Mouse (Mus musculus) stomach, embryonic 14.5 days (tissue): ENCODE results near the gene Plekha1. TPM values are rescaled to one million over a fixed set of nuclear protein-coding genes. Genes with fewer than 3 reads are reported as not detected.
A peak's percentile ranks its signal among the peaks of the same experiment; 100 is the strongest.

Experiments used
- ATAC-seq: fragments of 200-750 bp; cut with Nextera tagmentation; 2 replicates; pipeline ENCODE4 v1.8.0; 2017; ENCODE audit warnings: low read depth, moderate TSS enrichment; ENCODE audit not compliant: insufficient number of reproducible peaks, insufficient read depth, low FRiP score
- H3K27ac ChIP-seq: fragments of 300-500 bp; sonication (generic); 2 replicates; pipeline ENCODE4 v1.5.1; 2014; ENCODE audit warnings: mild to moderate bottlenecking, low read length, moderate library complexity, mixed read lengths
- H3K27me3 ChIP-seq: fragments of 300-500 bp; sonication (generic); 2 replicates; pipeline ENCODE4 v1.6.1; 2014; ENCODE audit warnings: low read length, control low read depth, mixed read lengths; ENCODE audit not compliant: control insufficient read depth, insufficient read depth
- H3K36me3 ChIP-seq: fragments of 300-500 bp; sonication (generic); 2 replicates; pipeline ENCODE4 v1.6.1; 2014; ENCODE audit warnings: mild to moderate bottlenecking, control low read depth, low read length, moderate library complexity, mixed read lengths; ENCODE audit not compliant: control insufficient read depth, insufficient read depth
- H3K4me1 ChIP-seq: fragments of 300-500 bp; sonication (generic); 2 replicates; pipeline ENCODE4 v1.6.1; 2014; ENCODE audit warnings: low read length, control low read depth, mixed read lengths; ENCODE audit not compliant: control insufficient read depth, insufficient read depth
- H3K4me2 ChIP-seq: fragments of 300-500 bp; sonication (generic); replicated peaks from 2 replicates; pipeline ENCODE4 v1.6.1; 2014; ENCODE audit warnings: low read depth, low read length, control low read depth
- H3K4me3 ChIP-seq: fragments of 300-500 bp; sonication (generic); 2 replicates; pipeline ENCODE4 v1.5.1; 2014; ENCODE audit warnings: low read depth, low read length, control low read depth
- H3K9ac ChIP-seq: fragments of 300-500 bp; sonication (generic); replicated peaks from 2 replicates; pipeline ENCODE4 v1.6.1; 2014; ENCODE audit warnings: low read depth, mild to moderate bottlenecking, control low read depth, low read length, moderate library complexity, mixed read lengths
- H3K9me3 ChIP-seq: fragments of 300-500 bp; sonication (generic); 2 replicates; pipeline ENCODE4 v1.6.1; 2016; ENCODE audit warnings: low read depth, low read length, control low read depth; ENCODE audit not compliant: control insufficient read depth
- WGBS: fragments of 180-500 bp; shearing (Covaris S2); extraction: QIAGEN DNeasy Blood & Tissue Kit; methylation state at CpG from one replicate; pipeline ENCODE4 v1.1.7; 2014; 5-methylcytosine and 5-hydroxymethylcytosine counted together
- polyA plus RNA-seq: library from polyadenylated mRNA; unstranded; fragments of >200 nt; fragmentation: Nextera tagmentation; extraction: Ambion mirVana; gene quantifications from 2 replicates; pipeline ENCODE4 v1.2.1, GENCODE M21; 2014

Plekha1 gene
- polyA plus RNA-seq, 1 experiment from 2014 or later: 47.1 TPM

DNA sequence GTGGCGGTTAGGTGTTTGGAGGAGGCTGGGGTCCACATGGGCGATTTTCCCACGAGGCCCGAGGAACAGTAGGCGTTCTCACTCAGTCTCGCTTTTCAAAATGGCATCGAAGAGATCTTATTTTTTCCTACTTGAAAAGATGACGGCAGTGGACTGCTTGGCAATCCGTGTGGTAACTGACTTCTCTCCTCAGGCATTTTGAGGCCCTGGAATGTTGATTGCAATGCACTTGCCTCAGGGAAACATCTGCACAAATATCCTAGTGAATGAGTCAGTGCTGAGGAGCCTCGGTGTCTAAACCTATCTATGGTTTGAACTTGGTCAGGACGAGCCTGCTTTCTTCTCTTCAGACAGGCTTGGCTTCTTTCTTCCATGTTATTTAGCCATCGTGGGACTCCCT, 80.7 kb downstream of the Plekha1 start:
- H3K4me3 ChIP-seq: no peak overlapping the region
- no peaks in the 10 kb centered on the region for H3K9me3 ChIP-seq
- 86% methylated on average over 12 of the region's 12 CpGs for WGBS
- no peaks in the 10 kb centered on the region for H3K36me3 ChIP-seq
- H3K4me2 ChIP-seq: no peak overlapping the region
- 0 out of 2 replicates have a peak, but pooled peaks cover 5% of the 10 kb centered on the region for H3K4me1 ChIP-seq
- no peak for ATAC-seq
- H3K9ac ChIP-seq: no peak overlapping the region
- no peak overlapping the region for H3K27ac ChIP-seq
- H3K27me3 ChIP-seq: no peaks in the 10 kb centered on the region

DNA sequence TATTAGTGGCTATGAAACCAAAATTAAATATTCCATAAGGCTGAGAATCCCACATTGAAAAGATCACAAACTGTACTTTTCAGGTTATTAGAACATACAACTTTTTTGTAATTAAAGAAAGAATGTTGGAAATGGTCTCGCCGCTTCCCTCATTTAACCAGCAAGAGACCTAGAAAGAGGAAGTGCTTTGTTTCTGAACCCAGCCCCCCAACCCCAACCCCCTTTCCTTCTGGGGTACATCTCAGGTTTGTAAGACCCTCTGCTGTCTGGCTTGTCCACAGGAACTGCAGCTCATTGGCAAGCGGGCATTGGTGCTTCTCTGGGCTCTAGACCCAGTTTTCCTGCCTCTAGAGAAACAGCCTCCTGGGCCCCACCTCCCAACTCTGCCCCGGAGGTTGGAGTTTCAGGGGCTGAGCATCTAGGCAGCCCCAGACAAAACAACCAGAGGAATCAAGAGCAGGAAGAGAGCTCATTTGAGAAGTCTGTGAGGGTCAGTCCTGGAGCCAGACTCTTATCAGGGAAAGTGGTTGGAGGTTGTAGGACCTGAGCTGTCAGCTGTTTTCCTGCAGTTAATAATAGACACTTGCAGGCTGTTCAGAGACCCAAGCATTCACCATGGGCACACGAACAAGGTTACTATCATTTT, 83.1 kb downstream of the Plekha1 start:
- Histone ChIP-seq H3K4me1 (0 out of 2 replicates have a peak, but pooled peaks cover 5% of the 10 kb centered on the region), H3K9me3 (no peaks in the 10 kb centered on the region), H3K4me2 (no peak overlapping the region), H3K9ac (no peak overlapping the region), H3K27me3 (no peaks in the 10 kb centered on the region), H3K36me3 (no peaks in the 10 kb centered on the region), H3K27ac (no peak overlapping the region), H3K4me3 (no peak overlapping the region)
- ATAC-seq: no peak
- 53% methylated on average over 5 of the region's 5 CpGs for WGBS

DNA sequence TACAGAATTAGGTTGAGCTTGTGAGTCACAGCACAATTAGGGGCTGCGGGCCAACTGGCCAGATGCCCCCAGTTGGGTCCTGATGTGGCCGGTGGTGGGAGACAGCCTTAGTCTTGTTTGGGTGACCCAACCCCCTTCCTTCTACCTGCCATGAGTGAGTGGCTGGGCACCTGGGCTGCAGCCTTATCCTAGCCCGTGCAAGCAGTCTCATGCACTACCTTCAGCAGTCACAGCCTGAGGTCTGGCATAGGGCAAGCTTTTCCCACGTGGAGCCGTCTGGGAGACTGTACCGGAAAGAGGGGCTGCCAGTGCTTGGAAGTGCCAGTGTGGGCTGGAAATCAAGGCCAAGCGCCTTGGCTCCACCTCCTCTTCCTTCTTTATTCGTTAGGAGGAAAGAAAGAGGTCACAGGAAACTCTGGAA, 83.8 kb downstream of the Plekha1 start:
- WGBS: 51% methylated on average over 8 of the region's 8 CpGs
- Histone ChIP-seq H3K4me1 (0 out of 2 replicates have a peak, but pooled peaks cover 5% of the 10 kb centered on the region), H3K9ac (no peak overlapping the region), H3K9me3 (no peaks in the 10 kb centered on the region), H3K4me3 (no peak overlapping the region), H3K36me3 (no peaks in the 10 kb centered on the region), H3K4me2 (no peak overlapping the region), H3K27me3 (no peaks in the 10 kb centered on the region), H3K27ac (no peak overlapping the region)
- ATAC-seq: peak; percentile 46; the same call in 1 of the 2 replicates

DNA sequence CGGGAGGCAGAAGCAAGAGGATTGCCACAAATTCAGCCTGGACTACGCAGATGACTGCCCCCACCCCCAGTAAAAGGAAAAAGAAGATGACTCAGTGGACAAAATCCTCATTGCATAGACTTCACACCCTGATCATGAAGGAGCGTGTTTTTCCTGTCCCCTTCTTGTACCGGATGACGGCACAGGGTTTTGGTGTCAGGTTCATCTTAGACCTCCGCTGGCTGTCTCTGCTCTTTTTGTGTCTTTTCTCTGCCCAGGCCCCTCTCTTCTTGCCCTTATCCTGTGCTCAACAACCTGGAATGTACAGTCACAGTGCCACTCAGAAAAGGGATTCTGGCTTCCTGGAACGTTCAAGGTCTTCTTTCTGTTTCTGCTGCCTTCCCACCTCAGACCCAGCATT, 84.9 kb downstream of the Plekha1 start:
- H3K4me3 ChIP-seq: no peak overlapping the region
- no peaks in the 10 kb centered on the region for H3K27me3 ChIP-seq
- 0 out of 2 replicates have a peak, but pooled peaks cover 5% of the 10 kb centered on the region for H3K4me1 ChIP-seq
- H3K36me3 ChIP-seq: no peaks in the 10 kb centered on the region
- H3K9ac ChIP-seq: no peak overlapping the region
- H3K27ac ChIP-seq: no peak overlapping the region
- H3K4me2 ChIP-seq: no peak overlapping the region
- H3K9me3 ChIP-seq: no peaks in the 10 kb centered on the region
- ATAC-seq: no peak
- 87% methylated on average over 7 of the region's 7 CpGs for WGBS

DNA sequence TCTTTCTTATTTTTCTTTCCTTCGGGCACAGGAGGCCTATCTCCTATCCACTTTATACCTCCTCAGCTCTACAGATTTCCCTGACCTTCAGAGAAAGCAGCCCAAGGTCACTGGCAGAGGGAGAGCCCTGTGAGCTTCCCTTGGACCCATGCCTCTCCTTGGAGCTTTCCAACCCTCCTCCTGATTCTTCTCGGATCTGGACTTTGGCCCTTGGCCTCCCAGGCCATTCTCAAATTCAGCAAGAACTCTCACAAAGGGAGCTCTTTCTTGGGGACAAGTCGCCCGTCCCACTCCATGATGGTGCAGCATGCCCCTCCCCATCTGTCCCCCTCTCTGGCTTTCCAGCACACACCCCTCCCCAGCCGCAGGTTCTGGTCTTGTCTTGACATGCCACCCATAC, 85.4 kb downstream of the Plekha1 start:
- no peaks in the 10 kb centered on the region for H3K36me3 ChIP-seq
- H3K9me3 ChIP-seq: no peaks in the 10 kb centered on the region
- H3K27me3 ChIP-seq: no peaks in the 10 kb centered on the region
- H3K9ac ChIP-seq: no peak overlapping the region
- ATAC-seq: no peak
- H3K27ac ChIP-seq: no peak overlapping the region
- H3K4me3 ChIP-seq: no peak overlapping the region
- no peak overlapping the region for H3K4me2 ChIP-seq
- H3K4me1 ChIP-seq: 0 out of 2 replicates have a peak, but pooled peaks cover 5% of the 10 kb centered on the region
- 86% methylated on average over 5 of the region's 5 CpGs for WGBS

DNA sequence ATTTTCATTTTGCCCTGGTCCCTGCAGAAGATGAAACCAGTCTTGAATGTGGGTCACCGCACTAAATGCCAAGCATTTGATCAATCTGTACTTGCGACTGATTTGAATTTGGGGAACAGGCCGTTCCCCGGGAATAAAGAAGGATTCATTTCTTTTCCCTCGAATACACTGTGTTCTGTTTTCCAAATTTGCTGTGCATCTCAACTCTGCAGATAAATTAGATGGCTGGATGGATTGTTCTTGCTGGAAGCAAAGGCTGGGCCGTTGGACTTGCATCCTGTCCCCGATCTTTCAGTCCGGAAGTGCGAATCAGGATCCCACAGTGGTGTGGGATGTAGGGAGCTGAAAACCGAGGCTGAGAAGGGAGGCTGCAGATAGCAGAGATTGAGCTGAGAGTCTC, 87.8 kb downstream of the Plekha1 start:
- 0 out of 2 replicates have a peak, but pooled peaks cover 8% of the 10 kb centered on the region for H3K4me1 ChIP-seq
- no peak overlapping the region for H3K27ac ChIP-seq
- no peak for ATAC-seq
- 90% methylated on average over 10 of the region's 10 CpGs for WGBS
- H3K9me3 ChIP-seq: no peaks in the 10 kb centered on the region
- H3K36me3 ChIP-seq: no peaks in the 10 kb centered on the region
- no peak overlapping the region for H3K9ac ChIP-seq
- H3K4me2 ChIP-seq: no peak overlapping the region
- H3K27me3 ChIP-seq: no peaks in the 10 kb centered on the region
- no peak overlapping the region for H3K4me3 ChIP-seq

DNA sequence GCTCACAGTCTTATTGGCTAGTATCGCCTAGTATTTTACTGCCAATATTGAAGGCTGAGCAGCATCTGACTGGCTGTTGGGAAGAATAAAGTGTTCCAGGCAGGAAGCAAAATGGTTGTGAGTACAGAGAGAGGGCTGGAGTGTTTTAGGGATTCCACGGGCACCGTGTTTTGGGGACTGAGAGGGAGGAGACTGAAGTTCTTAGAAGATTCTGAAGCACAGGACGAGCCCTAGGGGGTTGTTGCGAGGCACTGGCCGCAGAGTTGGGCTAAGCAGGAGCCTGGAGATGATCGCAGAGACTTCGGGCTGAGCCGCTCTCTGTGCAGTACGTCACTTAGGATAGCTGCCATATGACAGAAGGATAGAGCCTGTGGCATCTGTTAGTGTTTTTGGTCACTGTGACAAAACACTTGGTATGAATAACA, 88.6 kb downstream of the Plekha1 start:
- H3K27me3 ChIP-seq: no peaks in the 10 kb centered on the region
- no peaks in the 10 kb centered on the region for H3K36me3 ChIP-seq
- H3K4me3 ChIP-seq: no peak overlapping the region
- 84% methylated on average over 10 of the region's 10 CpGs for WGBS
- H3K9me3 ChIP-seq: no peaks in the 10 kb centered on the region
- no peak overlapping the region for H3K27ac ChIP-seq
- ATAC-seq: no peak
- no peak overlapping the region for H3K4me2 ChIP-seq
- no peak overlapping the region for H3K9ac ChIP-seq
- 0 out of 2 replicates have a peak, but pooled peaks cover 8% of the 10 kb centered on the region for H3K4me1 ChIP-seq

DNA sequence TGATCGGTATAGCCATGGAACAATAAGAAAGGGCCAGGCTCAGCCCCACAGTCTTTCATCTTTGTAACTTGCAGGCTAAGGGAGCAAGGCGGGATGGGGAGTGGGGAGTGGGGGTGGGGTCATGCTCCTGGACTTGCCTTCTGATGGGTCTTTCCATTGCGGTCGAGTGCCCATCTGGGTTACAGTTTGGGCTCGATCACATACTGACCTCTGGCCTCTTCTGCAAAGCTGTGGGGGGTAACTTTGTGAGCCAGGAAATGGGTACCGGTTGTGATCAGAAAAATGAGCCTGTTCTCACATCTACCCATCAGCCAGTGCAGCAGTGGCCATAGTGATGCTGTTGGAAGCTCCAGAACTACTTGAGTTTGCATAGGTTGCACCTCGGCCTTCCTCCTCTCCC, 93.0 kb downstream of the Plekha1 start:
- Histone ChIP-seq H3K27me3 (no peaks in the 10 kb centered on the region), H3K4me2 (no peak overlapping the region), H3K9ac (no peak overlapping the region), H3K4me1 (peaks cover 21% of the 10 kb centered on the region), H3K4me3 (no peak overlapping the region), H3K27ac (no peak overlapping the region), H3K9me3 (no peaks in the 10 kb centered on the region), H3K36me3 (no peaks in the 10 kb centered on the region)
- 67% methylated on average over 7 of the region's 7 CpGs for WGBS
- no peak for ATAC-seq

DNA sequence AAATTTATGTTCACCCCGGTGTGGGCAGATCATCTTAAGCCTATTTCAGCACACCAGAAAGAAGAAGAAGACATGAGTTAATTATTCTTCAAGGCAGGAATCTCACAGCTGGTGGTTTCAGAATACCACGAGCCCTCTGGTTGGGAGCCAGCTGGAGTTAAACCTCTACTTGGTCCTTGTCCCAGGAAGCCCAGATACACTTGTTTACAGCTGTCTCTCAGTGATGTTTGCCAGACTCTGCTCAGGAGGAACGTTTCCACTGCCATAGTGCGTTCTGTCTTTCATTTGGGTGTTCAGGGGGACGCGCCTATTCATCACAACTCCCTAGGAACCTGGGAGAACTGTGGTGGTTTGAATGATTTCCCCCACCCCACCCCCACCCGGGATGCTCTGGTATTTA, 94.3 kb downstream of the Plekha1 start:
- peaks cover 28% of the 10 kb centered on the region for H3K4me1 ChIP-seq
- H3K9ac ChIP-seq: no peak overlapping the region
- no peaks in the 10 kb centered on the region for H3K9me3 ChIP-seq
- H3K27me3 ChIP-seq: no peaks in the 10 kb centered on the region
- 17% methylated on average over 7 of the region's 7 CpGs for WGBS
- peak; percentile 69; the same call in 1 of the 2 replicates for ATAC-seq
- H3K36me3 ChIP-seq: no peaks in the 10 kb centered on the region
- H3K27ac ChIP-seq: peak overlapping the region; percentile 48; the same call in 1 of the 2 replicates
- no peak overlapping the region for H3K4me3 ChIP-seq
- H3K4me2 ChIP-seq: no peak overlapping the region
